Mouse (Mus musculus): ENCODE measurements at regions not wholly inside any gene's neighbourhood (a gene's known extent, or its start where the extent isn't known, plus 50 kb on each side); places are given as distances from the start of the nearest gene placed in this dataset.
A peak's percentile ranks its signal among the peaks of the same experiment; 100 is the strongest.
"Not testable (repeated sequence)": the region's sequence is repeated elsewhere in the genome, so short reads cannot be mapped to it uniquely, and the experiment has no call there.

DNA sequence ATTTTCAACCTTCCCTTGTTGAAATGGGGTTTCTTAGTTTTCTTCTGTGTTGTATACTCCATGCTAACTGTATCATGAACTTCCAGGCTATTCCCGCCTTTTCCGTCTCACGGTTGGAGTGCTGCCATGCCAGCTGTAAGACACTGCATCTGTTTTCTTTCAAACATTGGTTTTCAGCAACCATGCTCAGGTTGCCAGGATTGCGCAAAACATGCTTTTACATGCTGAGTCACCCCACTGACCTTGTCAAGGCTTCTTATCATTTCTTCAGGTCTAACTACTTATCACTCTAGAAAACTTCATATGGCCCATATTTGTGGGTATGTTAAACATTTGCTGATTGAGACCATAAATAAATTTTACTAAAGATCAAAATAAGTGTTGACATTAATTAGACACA lies 551.2 kb downstream of the Tlr4 start:
- Histone ChIP-seq H3K4me1 (no peaks in the 10 kb centered on the region), H3K27ac (no peak overlapping the region), H3K4me3 (no peak overlapping the region), H3K9me3 (no peaks in the 10 kb centered on the region), H3K27me3 (ENCODE audit: poor library complexity, severe bottlenecking) (no peaks in the 10 kb centered on the region), H3K36me3 (replicated peaks) (no peaks in the 10 kb centered on the region)
- no peak for DNase-seq (ENCODE audit: extremely low spot score, low spot score)
- WGBS = 85% methylated on average over 4 of the region's 4 CpGs

DNA sequence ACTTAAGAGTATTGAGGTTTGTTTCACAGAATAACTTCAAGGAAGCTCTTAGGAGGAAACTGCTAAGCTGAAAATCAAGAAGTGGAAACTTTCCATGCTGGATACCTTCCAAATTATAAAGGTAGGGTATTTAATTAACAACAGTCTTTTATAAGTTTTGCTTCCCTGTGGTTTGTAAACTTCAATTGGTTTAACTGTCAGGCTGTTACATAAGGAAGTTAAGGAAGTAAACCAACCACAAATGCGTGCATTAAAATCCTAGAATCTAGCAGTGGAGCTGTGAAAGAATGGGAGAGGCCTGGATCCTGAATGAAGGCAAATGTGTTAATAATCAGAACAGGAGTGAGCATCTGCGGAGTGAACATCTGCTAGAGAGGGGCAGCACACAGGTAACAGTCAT lies 560.5 kb downstream of the Tlr4 start:
- Histone ChIP-seq H3K27me3 (ENCODE audit: poor library complexity, severe bottlenecking) (no peaks in the 10 kb centered on the region), H3K36me3 (replicated peaks) (no peaks in the 10 kb centered on the region), H3K4me3 (no peak overlapping the region), H3K4me1 (no peaks in the 10 kb centered on the region), H3K9me3 (no peaks in the 10 kb centered on the region), H3K27ac (no peak overlapping the region)
- 87% methylated on average over 2 of the region's 2 CpGs for WGBS
- no peak for DNase-seq (ENCODE audit: extremely low spot score, low spot score)

DNA sequence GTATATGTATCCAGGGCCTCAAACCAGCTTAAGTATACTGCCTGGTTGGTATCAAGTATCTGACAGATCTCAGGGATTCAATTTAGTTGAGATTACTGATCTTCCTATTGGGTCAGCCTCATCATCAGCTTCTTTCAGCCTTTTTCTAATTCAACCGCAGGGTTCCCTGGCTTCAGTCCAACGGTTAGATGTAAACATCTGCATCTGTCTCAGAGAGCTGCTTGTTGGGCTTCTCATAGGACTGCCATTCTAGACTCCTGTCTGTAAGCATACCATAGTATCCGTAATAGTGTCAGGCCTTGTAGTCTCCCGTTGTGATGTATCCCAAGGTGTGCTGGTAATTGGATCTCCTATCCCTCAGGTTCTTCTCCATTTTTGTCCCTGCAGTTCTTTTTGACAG lies 575.6 kb downstream of the Tlr4 start:
- H3K9me3 ChIP-seq = no peaks in the 10 kb centered on the region
- H3K4me1 ChIP-seq = no peaks in the 10 kb centered on the region
- no peaks in the 10 kb centered on the region for H3K36me3 ChIP-seq (replicated peaks)
- no peak overlapping the region for H3K4me3 ChIP-seq
- DNase-seq (ENCODE audit: extremely low spot score, low spot score) = no peak
- 93% methylated on average over 4 of the region's 4 CpGs for WGBS
- H3K27ac ChIP-seq = no peak overlapping the region
- H3K27me3 ChIP-seq (ENCODE audit: poor library complexity, severe bottlenecking) = no peaks in the 10 kb centered on the region

DNA sequence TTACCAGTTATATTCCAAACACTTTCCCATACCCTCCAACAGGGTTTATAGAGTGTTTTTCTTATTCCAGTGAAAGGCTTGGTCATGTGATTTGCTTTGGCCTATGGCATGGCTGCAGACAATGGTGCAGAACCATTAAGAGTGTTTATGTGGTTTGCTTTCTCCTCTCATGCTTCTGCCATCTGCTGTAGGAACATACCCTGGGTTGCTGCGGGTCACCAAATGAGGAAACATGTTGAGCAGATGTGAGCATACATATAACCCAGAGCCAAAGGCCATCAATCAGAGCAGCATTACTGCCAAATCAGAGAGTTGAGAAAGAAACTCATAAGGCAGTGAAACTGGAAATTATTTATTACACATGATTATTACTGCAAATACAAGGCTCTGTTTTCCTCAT lies 596.7 kb downstream of the Tlr4 start:
- WGBS = 88% methylated on average over 1 of the region's 1 CpGs
- Histone ChIP-seq H3K27me3 (ENCODE audit: poor library complexity, severe bottlenecking) (no peaks in the 10 kb centered on the region), H3K4me1 (no peaks in the 10 kb centered on the region), H3K4me3 (no peak overlapping the region), H3K36me3 (replicated peaks) (no peaks in the 10 kb centered on the region), H3K27ac (no peak overlapping the region), H3K9me3 (no peaks in the 10 kb centered on the region)
- DNase-seq (ENCODE audit: extremely low spot score, low spot score) = no peak

DNA sequence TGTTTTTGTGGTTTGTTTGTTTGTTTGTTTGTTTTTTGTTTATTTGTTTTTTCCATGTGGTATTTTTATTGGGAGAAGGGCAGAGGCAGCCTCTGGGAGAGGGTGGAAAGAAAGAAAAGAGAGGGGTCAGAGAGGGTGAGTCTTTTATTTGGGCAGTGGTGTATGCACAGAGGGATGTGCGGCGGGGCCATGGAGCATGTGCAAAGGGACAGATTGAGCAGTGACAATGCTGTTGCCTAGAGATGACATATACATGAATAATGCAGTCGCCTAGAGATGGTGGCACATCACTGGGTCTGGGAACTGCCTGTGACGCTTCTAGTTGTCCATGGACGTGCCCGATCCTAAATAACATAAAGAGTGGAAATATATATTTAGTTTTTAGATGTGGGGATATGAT lies 598.3 kb downstream of the Tlr4 start:
- H3K36me3 ChIP-seq (replicated peaks) = no peaks in the 10 kb centered on the region
- WGBS = 95% methylated on average over 6 of the region's 6 CpGs
- H3K9me3 ChIP-seq = no peaks in the 10 kb centered on the region
- H3K4me3 ChIP-seq = no peak overlapping the region
- H3K27me3 ChIP-seq (ENCODE audit: poor library complexity, severe bottlenecking) = no peaks in the 10 kb centered on the region
- H3K4me1 ChIP-seq = no peaks in the 10 kb centered on the region
- no peak for DNase-seq (ENCODE audit: extremely low spot score, low spot score)
- no peak overlapping the region for H3K27ac ChIP-seq

DNA sequence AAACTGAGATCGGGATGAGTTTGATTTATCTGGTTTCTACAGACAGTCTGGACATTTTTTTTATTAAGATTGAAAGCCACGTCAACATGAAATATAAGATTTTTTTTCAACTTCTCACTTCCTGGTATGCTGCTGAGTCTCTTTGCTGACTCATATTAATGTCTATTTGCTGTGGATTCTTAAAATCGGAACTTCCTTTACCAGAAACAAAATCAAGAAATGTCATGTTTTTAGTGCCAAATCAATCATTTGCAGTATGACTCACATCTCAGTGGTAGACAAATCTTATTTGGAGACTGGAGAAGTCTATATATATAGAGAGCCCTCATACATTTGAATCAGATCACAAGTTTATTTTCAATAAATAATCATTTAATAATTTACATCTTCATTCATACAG lies 620.5 kb downstream of the Tlr4 start:
- Histone ChIP-seq H3K27me3 (ENCODE audit: poor library complexity, severe bottlenecking) (no peaks in the 10 kb centered on the region), H3K27ac (no peak overlapping the region), H3K4me1 (no peaks in the 10 kb centered on the region), H3K9me3 (no peaks in the 10 kb centered on the region), H3K36me3 (replicated peaks) (no peaks in the 10 kb centered on the region), H3K4me3 (no peak overlapping the region)
- 90% methylated on average over 3 of the region's 3 CpGs for WGBS
- DNase-seq (ENCODE audit: extremely low spot score, low spot score) = no peak

DNA sequence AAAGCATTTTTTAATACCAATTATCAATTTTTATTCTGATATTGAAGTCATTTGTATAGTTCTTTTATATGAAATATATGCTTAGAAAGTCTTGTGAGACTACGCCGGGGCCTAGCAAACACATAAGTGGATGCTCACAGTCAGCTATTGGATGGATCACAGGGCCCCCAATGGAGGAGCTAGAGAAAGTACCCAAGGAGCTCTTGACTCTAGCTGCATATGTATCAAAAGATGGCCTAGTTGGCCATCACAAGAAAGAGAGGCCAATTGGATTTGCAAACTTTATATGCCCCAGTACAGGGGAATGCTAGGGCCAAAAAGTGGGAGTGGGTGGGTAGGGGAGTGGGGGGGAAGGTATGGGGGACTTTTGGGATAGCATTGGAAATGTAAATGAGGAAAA lies 632.5 kb downstream of the Tlr4 start:
- H3K27ac ChIP-seq; DNase-seq (ENCODE audit: extremely low spot score, low spot score); H3K4me1 ChIP-seq; H3K9me3 ChIP-seq; H3K27me3 ChIP-seq (ENCODE audit: poor library complexity, severe bottlenecking); H3K4me3 ChIP-seq; H3K36me3 ChIP-seq (replicated peaks): not testable (repeated sequence)
- 95% methylated on average over 2 of the region's 2 CpGs for WGBS

DNA sequence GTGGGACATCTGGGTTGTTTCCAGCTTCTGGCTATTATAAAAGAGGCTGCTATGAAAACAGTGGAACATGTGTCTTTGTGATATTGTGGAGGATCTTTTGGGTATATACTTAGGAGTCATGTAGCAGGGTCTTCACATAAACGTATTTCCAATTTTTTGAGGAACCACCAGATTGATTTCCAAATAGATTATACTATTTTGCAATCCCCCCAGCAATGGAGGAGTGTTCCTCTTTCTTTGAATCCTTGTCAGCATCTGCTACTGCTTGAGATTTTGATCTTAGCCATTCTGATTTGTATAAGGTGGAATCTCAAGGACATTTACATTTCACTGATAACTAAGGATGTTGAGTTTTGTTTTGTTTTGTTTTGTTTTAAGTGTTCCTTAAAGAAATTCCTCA lies 645.6 kb downstream of the Tlr4 start:
- no peak for DNase-seq (ENCODE audit: extremely low spot score, low spot score)
- H3K36me3 ChIP-seq (replicated peaks) = no peaks in the 10 kb centered on the region
- no peaks in the 10 kb centered on the region for H3K9me3 ChIP-seq
- 82% methylated on average over 1 of the region's 1 CpGs for WGBS
- H3K4me1 ChIP-seq = no peaks in the 10 kb centered on the region
- H3K27ac ChIP-seq = no peak overlapping the region
- no peaks in the 10 kb centered on the region for H3K27me3 ChIP-seq (ENCODE audit: poor library complexity, severe bottlenecking)
- H3K4me3 ChIP-seq = no peak overlapping the region

DNA sequence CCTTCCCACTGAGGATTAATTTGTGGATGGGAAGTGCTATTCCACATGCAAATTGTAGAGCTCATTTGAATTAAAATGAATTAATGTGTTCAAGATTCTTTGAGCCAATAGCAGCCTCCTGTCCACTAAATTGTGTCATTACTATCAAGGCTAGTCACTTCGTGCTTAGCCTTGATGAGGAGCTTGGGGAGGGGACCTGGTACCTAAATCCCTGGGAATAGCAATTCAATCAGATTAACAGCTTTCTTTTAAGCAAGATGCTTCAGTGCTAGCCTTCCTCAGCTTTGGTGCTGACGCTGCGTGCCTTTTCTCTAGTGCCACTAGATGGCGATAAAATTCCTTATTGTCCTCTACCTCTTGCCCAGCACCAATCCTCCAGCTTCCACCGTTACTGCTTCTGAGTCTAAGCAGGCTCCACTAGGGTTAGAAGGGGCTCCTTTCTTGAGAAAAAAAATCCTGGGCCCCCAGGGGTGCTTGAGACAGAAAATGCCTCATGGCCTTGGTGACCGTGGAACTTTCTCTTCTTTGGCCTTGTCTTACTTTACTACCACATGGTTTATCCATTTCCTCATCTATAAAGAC lies 650.0 kb downstream of the Tlr4 start:
- WGBS = 9% methylated on average over 6 of the region's 6 CpGs

DNA sequence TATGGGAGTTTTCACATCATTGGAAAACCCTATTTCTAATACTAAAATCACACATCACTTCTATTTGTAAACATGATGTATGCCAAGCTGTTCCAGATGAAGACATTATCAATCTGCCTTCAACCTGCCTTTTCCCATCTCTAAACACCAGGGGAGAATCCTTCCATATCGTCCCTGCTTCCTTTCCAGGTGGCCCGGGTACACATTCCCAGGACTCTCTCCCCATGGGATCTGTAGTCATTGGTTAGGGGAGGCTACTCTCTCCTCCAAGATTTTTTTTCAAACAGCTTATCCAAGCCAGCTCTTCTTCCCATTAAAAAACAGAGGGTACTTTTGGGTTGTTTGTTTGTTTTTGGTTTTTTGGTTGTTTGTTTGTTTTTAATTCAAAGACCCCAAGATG lies 650.7 kb downstream of the Tlr4 start:
- no peak for DNase-seq (ENCODE audit: extremely low spot score, low spot score)
- H3K9me3 ChIP-seq = no peaks in the 10 kb centered on the region
- no peak overlapping the region for H3K27ac ChIP-seq
- H3K36me3 ChIP-seq (replicated peaks) = no peaks in the 10 kb centered on the region
- H3K4me1 ChIP-seq = no peaks in the 10 kb centered on the region
- 63% methylated on average over 2 of the region's 2 CpGs for WGBS
- H3K27me3 ChIP-seq (ENCODE audit: poor library complexity, severe bottlenecking) = no peaks in the 10 kb centered on the region
- H3K4me3 ChIP-seq = no peak overlapping the region

More for the DNA sequence above, 650.0 kb downstream of the Tlr4 start:
- H3K4me1 ChIP-seq = no peaks in the 10 kb centered on the region
- no peaks in the 10 kb centered on the region for H3K9me3 ChIP-seq
- H3K4me3 ChIP-seq = no peak overlapping the region
- no peaks in the 10 kb centered on the region for H3K36me3 ChIP-seq (replicated peaks)
- no peaks in the 10 kb centered on the region for H3K27me3 ChIP-seq (ENCODE audit: poor library complexity, severe bottlenecking)
- no peak overlapping the region for H3K27ac ChIP-seq
- peak; percentile 46 for DNase-seq (ENCODE audit: extremely low spot score, low spot score)

DNA sequence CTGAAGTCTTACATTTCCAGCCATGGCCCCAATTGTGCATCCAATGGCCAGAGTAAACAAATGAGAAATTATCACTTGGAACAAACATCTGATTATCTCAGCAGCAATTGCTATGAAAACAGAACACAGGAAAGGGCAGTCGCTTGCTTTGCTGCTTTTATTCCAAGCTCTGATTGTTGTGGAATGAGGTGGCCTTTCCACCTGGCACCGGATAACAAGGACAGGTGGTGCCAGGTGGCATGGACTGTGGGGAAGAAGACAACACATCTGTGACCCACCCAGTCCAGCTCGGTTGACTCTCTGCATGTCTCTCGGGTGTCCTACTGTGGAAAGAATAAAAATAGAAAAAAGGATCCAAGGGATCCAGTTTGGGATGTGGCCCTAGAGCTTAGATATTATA lies 694.9 kb downstream of the Tlr4 start:
- 81% methylated on average over 4 of the region's 4 CpGs for WGBS
- Histone ChIP-seq H3K27ac (no peak overlapping the region), H3K4me1 (no peaks in the 10 kb centered on the region), H3K27me3 (ENCODE audit: poor library complexity, severe bottlenecking) (no peaks in the 10 kb centered on the region), H3K9me3 (no peaks in the 10 kb centered on the region), H3K4me3 (no peak overlapping the region), H3K36me3 (replicated peaks) (no peaks in the 10 kb centered on the region)
- DNase-seq (ENCODE audit: extremely low spot score, low spot score) = no peak

DNA sequence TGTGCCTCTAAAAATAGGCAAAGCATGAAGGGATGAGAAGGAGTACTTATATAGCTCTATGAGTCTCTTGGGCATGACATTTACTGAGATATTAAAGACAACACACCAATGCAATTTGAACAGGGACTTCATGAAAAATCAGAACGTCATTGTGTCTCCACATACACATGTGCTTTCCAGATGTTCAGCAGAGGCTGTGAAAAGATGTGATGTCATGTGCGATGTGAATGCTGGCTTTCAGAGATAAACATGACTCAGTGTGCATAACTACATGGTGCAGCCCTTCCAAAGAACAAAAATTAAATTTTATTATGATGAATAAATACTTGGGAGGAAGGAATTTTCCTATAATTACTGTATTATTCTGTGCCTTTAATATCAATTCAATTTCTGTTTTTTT lies 695.8 kb downstream of the Tlr4 start:
- DNase-seq (ENCODE audit: extremely low spot score, low spot score) = no peak
- no peaks in the 10 kb centered on the region for H3K4me1 ChIP-seq
- no peaks in the 10 kb centered on the region for H3K36me3 ChIP-seq (replicated peaks)
- H3K27ac ChIP-seq = no peak overlapping the region
- H3K27me3 ChIP-seq (ENCODE audit: poor library complexity, severe bottlenecking) = no peaks in the 10 kb centered on the region
- no peaks in the 10 kb centered on the region for H3K9me3 ChIP-seq
- 83% methylated on average over 2 of the region's 2 CpGs for WGBS
- H3K4me3 ChIP-seq = no peak overlapping the region

DNA sequence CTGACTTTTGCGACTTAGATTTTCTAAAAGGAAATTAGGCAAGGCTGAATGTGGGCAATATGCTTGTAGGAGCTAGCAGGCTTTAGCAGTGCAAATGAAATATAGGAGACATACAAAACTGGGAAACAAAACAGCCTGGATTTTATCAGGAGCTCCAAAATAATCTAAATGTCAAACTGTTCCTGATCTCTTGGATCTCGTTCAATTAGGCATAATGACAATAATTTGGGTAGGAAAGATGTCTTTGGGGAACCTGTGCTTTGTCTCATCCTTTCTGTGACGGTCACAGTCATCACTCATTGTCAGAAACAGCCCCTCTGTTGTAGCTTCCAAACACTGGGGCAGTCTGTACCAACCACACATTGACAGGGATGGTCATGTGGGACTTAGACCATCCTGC lies 702.2 kb downstream of the Tlr4 start:
- Histone ChIP-seq H3K27me3 (ENCODE audit: poor library complexity, severe bottlenecking) (no peaks in the 10 kb centered on the region), H3K36me3 (replicated peaks) (no peaks in the 10 kb centered on the region), H3K9me3 (no peaks in the 10 kb centered on the region), H3K4me3 (no peak overlapping the region), H3K27ac (no peak overlapping the region), H3K4me1 (no peaks in the 10 kb centered on the region)
- WGBS = 83% methylated on average over 3 of the region's 3 CpGs
- no peak for DNase-seq (ENCODE audit: extremely low spot score, low spot score)

DNA sequence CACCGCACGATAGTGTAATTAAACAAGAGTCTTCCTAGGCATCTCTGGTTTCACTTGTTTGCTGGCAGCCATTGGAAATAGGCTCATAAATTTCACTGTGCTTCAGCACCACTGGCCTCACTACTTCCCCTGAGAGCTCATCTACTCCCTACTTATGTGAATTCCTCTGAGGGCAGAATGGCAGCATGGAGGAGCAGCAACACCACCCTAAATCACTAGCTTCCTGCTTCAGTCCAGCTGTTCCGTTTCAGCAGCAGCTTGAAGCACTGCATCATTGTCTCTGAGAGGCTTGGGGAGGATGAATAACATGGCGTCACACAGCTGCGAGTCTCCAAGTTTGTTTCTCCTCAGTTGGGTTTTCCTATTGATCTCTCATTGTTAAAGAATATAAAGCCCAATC lies 712.1 kb downstream of the Tlr4 start:
- no peak for DNase-seq (ENCODE audit: extremely low spot score, low spot score)
- no peak overlapping the region for H3K4me3 ChIP-seq
- no peaks in the 10 kb centered on the region for H3K9me3 ChIP-seq
- 79% methylated on average over 5 of the region's 5 CpGs for WGBS
- no peaks in the 10 kb centered on the region for H3K36me3 ChIP-seq (replicated peaks)
- no peaks in the 10 kb centered on the region for H3K27me3 ChIP-seq (ENCODE audit: poor library complexity, severe bottlenecking)
- H3K27ac ChIP-seq = no peak overlapping the region
- no peaks in the 10 kb centered on the region for H3K4me1 ChIP-seq

All from forebrain, embryonic 10.5 days (tissue).